Mouse (Mus musculus) frontal cortex, postnatal 36 days (tissue): ENCODE measurements around the gene Olfr1135.

Source experiments
- DNase-seq, 2 experiments: peaks; one replicate each; pipeline ENCODE4 v3.0.0; 2022; ENCODE audit warnings: low spot score in 2 of 2

Olfr1135 gene

DNA sequence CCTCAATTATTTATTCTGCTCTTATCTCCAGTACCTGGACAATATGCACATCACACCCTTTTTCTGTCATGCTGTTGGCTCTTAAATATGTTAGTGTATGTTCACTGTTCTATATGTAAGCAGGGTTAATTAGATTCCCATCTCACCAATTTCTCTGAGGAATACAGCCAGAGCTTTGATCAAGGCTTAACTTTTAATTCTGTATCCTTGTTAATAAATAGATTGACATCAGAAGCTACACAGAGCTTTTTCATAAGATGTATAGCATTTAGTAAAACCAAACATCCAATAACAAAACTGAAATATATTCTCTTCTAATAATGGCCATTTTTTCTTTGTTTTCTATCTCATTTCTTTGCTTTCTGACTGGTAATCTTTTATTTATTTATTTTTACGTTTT is at the start of gene Olfr1135:
Gene Olfr1135 (minus strand): TSS at position 101 of the 400 bp plus-strand sequence.
- no peak for DNase-seq

DNA sequence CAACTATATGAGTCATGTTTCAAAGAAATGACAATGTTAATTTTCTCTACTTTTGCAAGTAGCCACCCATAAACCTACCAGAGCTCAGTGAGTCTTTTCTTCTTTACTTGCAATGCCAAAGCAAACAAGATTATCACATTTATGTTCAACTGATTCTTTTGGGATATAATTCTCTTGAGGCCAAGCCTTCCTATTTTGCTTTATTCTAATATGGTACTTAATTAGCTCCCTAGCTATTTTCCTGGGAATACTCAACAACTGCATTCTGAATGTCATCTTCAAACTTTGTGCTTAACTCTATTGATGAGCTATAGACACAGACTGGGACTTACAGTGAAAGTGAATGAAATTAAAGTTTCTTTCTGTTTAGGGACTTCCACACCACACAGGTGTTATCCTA is 39.6 kb upstream of the Olfr1135 start, which contains the start of gene Olfr1137:
Gene Olfr1137 (minus strand): TSS at position 101 of the 400 bp plus-strand sequence.
- no peak for DNase-seq

DNA sequence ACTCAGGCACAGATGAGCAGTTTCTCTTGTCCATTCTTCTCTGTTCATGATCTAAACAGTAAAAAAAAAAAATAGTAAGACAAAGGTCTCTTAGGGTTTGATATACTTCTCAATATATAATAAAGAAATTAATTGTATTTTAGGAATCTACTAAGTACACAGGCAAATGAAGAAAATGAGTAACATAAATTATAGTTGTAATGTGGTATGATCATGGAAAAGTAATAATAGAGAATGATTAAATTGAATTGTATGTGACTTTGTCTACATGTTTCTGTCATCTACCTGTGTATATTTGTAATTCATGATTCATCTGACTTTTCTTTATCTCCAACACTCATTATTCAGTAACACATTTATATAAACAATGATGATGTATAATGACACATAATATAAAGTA is 20.4 kb upstream of the Olfr1135 start, which contains the start of gene Olfr1136:
Gene Olfr1136 (minus strand): TSS at position 101 of the 400 bp plus-strand sequence.
- no peak for DNase-seq

DNA sequence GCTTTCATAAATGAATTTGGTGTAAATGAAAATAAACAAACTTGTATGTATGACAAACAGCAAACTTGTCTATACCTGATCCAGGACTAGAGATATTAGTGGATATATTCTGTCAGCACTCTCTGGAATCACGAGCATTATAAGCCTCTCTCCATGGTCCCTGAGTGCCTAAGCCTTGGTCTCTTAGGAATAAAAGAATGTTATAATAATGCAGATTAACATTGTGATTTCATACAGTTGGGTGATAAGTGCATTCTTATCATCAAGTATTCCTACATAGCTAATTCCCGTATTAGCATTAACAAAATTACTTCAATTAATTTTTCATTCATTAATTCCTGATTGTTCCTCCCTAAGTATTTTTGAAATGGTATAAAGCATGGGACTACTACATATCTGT is 15.1 kb downstream of the Olfr1135 start, which contains the start of gene Olfr1134:
Gene Olfr1134 (minus strand): TSS at position 101 of the 400 bp plus-strand sequence.
- no peak for DNase-seq

DNA sequence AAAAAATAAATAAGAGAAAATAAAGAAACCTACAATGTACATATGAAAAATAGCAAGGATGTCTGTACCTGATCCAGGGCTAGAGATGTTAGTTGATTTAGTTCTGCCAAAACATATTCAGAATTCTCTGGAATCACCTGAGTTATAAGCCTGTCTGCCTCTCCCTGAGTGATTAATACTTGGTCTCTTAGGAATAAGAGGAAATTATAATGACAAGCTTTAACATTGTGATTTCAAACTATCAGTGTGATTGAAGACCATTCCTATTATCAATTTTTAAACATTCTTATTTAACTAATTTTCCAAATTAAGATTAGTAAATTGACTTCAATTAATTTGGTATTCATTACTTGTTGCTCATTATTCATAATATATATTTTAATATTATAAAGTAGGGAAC is 26.2 kb downstream of the Olfr1135 start, which contains the start of gene Olfr1133:
Gene Olfr1133 (minus strand): TSS at position 101 of the 400 bp plus-strand sequence.
- no peak for DNase-seq

DNA sequence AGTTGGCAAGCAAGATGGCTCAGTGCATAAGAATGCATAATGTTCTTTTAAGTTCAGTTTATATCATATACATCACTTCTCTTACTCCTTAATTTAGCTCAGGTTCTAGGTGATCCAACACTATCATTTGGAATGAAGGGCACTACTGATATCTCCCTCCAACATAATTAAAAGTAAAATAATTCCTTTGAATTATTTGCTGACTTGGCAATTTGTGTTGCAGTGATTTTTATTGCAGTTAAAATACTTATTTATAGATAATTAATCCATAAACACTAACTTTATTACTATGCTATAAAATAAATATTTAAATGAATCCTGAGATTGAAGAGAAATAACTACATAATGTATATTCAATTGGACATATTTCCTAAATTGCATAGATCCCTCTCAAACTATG is 31.0 kb downstream of the Olfr1135 start:
- no peak for DNase-seq

DNA sequence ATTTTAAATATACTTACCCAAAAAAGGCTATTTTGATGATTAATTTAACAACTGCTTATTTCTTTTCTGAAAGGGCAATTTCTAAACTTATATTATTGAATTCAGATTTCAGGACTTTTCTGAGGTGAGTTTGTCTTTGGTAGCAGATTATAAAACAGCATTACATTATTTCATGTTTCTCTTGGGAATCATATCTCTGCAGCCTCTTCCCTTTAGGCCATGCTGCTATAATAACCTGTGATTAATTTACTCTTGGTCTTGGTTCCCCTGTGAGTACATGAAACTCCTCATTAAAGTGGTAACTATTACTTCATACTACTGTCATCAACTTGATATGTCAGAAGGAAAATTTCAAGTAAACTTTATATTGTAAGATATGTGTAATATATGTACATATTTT is 36.0 kb downstream of the Olfr1135 start, which contains the start of gene Olfr1132:
Gene Olfr1132 (minus strand): TSS at position 101 of the 400 bp plus-strand sequence.
- no peak for DNase-seq

DNA sequence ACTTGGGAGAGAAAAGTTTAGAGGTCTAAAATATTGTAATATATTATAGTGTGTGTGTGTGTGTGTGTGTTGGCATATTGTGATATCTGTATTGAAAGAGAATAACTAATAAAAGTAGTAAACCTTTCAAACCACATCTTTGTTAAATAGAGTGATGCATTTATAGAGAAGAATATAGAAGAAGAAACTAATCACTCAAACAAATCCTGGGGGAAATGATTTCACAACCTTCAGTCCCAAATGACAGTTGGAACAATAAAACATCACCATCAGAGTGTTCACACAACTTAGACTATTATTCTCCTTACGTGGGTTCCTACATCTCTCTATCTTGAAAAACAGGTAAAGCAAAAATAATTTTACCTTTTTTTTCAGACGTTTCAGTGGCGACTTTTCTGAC is 46.7 kb downstream of the Olfr1135 start, which contains the start of gene Olfr1131:
Gene Olfr1131 (plus strand): TSS at position 301 of the 400 bp plus-strand sequence.
- DNase-seq = no peak
